Mouse (Mus musculus) layer of hippocampus, adult 8-10 months (tissue): ENCODE results near the gene Cdh4. TPM values are rescaled to one million over a fixed set of nuclear protein-coding genes. Genes with fewer than 3 reads are reported as not detected.
A peak's percentile ranks its signal among the peaks of the same experiment; 100 is the strongest.

Experiments
- DNase-seq, 2 experiments: peaks; one replicate each; pipeline ENCODE4 v3.0.0; 2022; ENCODE audit warnings: low spot score in 2 of 2
- total RNA-seq, 4 experiments: library from RNA; stranded (reverse); gene quantifications; 2 replicates each; pipeline ENCODE4 v1.2.4; 2022

Cdh4 gene
- total RNA-seq, 4 experiments from 2014 or later = 8.0 to 10.1 (median 9.0) TPM

GRCm38 (mm10) chr2:179664171-179664608 lies 222.0 kb downstream of the Cdh4 start:
- DNase-seq = no peak

GRCm38 (mm10) chr2:179670689-179671088 lies 228.5 kb downstream of the Cdh4 start:
- no peak for DNase-seq

- DNase-seq = peak; percentile 15 to 22
These were observed 237.6 kb downstream of the Cdh4 start for GRCm38 (mm10) chr2:179679866-179680265.

GRCm38 (mm10) chr2:179681386-179681785 lies 239.2 kb downstream of the Cdh4 start:
- peak in 1 of 2 experiments; percentile 32 for DNase-seq

GRCm38 (mm10) chr2:179687243-179687681 lies 245.0 kb downstream of the Cdh4 start:
- no peak for DNase-seq

- DNase-seq = peak in 1 of 2 experiments; percentile 52
These were observed 246.7 kb downstream of the Cdh4 start for GRCm38 (mm10) chr2:179688976-179689375.

GRCm38 (mm10) chr2:179689761-179690160 lies 247.5 kb downstream of the Cdh4 start:
- no peak for DNase-seq

- DNase-seq = no peak
These were observed 248.3 kb downstream of the Cdh4 start for GRCm38 (mm10) chr2:179690571-179690970.

GRCm38 (mm10) chr2:179694936-179695335 lies 252.7 kb downstream of the Cdh4 start:
- no peak for DNase-seq

- no peak for DNase-seq
These were observed 255.4 kb downstream of the Cdh4 start for GRCm38 (mm10) chr2:179697601-179698000.

- DNase-seq = no peak
These were observed 256.2 kb downstream of the Cdh4 start for GRCm38 (mm10) chr2:179698196-179698985.

GRCm38 (mm10) chr2:179705043-179705442 lies 262.8 kb downstream of the Cdh4 start:
- DNase-seq = no peak

- DNase-seq = no peak
These were observed 263.2 kb downstream of the Cdh4 start for GRCm38 (mm10) chr2:179705461-179705860.

GRCm38 (mm10) chr2:179706616-179707015 lies 264.4 kb downstream of the Cdh4 start:
- DNase-seq = no peak

GRCm38 (mm10) chr2:179709111-179709510 lies 266.9 kb downstream of the Cdh4 start:
- no peak for DNase-seq

GRCm38 (mm10) chr2:179712690-179713089 lies 270.5 kb downstream of the Cdh4 start:
- DNase-seq = no peak

GRCm38 (mm10) chr2:179713326-179713725 lies 271.1 kb downstream of the Cdh4 start:
- DNase-seq = no peak

GRCm38 (mm10) chr2:179714145-179714544 lies 271.9 kb downstream of the Cdh4 start:
- DNase-seq = no peak

- no peak for DNase-seq
These were observed 273.1 kb downstream of the Cdh4 start for GRCm38 (mm10) chr2:179715375-179715774.

GRCm38 (mm10) chr2:179720366-179720765 lies 278.1 kb downstream of the Cdh4 start:
- no peak for DNase-seq

- DNase-seq = no peak
These were observed 279.6 kb downstream of the Cdh4 start for GRCm38 (mm10) chr2:179721534-179722516.
